Mouse (Mus musculus): ENCODE data around the gene Gh.

Gh gene

DNA sequence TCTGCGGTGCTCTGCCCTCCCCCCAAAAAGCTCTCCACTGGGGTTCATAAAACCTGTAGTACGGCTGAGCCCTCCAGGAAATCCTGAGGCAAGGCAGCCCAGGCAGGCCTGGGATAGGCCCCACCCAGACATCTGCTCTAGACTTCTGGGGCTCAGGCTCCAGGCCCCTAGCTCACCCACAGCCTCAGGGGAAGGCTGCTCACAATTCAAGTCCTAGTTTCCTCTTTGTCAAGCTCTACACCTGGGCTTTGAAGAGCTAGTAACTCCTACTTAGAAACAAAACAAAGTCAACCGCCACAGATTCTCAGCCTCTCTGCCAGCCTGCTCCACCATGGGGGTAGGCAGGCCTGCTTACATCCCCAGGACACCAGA is 32.6 kb downstream of the Gh start:
- no peak for DNase-seq (ENCODE audit: low spot score in 2 of 2)

DNA sequence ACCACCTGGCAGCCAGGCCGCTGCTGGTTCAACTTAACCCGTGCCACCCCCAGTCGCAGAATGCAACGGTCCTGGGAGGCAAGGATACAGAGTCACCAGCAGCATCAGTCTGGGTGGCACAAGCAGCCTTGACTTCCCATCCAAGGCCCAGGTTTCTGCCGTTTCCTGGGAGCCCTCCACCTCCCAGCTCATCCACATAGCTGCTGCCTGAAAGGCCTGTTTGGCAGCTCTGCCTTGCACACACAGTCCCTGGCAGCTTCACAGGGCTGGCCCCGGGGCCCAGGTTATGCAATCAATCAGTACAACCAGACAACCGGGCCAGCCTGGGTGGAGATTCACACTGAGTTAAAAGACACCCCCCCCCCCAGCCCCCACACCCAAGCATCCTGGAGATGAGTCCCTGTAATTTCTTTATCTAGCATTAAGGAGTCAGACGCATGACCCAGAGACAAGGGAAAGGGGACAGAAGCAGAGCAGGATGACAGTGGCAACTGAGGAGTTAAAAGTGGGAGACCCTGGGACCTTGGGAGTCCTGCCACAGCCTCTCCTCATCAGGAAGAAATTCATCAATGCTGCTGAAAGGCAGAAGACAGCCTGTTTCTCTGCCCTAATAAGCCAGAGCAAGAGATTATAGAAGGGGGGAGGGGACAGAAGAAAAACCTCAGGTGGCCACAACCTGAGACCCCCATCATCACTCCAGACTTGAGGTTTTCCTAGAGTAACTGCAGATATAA is 33.2 kb downstream of the Gh start:
- no peak for DNase-seq (ENCODE audit: low spot score in 2 of 2)

DNA sequence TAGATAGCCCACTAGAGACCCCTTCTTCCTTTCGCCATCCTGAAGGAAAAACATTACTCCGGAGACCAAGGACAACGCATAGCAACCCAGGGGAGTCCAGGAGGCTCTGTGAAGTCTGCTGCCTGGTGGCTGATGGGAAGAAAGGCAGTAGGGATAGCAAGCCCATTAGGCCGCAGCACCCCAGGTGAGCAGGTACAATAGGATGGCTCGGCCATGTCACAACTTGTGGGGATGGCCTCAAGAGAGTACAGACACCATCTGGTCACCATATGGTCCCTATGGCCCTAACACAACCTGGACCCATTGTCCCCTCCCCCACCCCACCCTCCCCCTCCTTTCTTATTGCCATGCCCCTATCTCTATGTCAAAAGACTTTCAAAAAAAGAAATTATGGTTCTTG is 33.8 kb downstream of the Gh start:
- DNase-seq (ENCODE audit: low spot score in 2 of 2) = no peak

DNA sequence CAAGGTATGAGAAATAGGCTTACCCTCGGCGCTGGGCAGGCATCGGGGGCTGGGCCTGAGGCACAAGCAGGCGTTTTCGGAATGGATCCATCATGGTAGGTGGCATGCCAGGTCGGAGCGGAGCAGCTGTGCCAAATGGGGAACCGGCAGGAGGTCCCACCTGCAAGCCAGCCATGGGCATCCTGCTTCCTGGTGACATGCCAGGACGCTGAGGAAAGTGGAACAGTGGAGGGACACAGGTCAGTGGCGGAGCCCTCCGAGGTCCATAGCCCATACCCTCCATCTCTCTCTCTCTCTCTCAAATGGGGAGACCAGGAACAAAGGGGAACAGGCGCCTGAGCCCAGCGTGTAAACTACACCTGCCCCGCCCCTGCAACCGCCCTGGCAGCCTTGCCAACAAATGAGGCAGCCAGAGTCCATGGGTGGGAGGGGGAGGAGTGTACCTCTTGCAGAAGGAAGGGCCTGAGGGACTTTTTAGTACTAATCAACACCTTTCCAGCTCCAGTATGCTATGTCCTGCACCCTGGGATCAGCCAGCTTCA is 34.3 kb downstream of the Gh start:
- no peak for DNase-seq (ENCODE audit: low spot score in 2 of 2)

DNA sequence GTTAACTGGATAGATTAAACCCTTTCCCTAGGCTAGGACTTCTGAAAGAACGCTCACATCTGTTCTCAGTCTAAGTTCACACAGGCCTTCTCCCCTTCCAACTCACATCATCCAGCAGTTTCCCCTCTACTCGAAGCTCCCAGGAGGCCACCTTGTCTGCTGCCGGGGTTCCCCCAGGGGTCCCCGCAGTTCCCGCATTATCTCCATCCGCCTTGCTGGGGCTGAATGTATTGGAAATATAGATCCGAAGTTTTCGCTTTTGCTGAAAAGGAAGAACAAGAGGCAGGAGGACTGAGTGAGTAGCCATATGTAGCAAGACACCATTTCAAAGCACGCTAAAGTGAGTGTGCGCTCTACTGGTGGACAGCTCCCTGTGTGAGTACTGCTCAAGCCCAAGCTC is 35.2 kb downstream of the Gh start:
- DNase-seq (ENCODE audit: low spot score in 2 of 2) = no peak

DNA sequence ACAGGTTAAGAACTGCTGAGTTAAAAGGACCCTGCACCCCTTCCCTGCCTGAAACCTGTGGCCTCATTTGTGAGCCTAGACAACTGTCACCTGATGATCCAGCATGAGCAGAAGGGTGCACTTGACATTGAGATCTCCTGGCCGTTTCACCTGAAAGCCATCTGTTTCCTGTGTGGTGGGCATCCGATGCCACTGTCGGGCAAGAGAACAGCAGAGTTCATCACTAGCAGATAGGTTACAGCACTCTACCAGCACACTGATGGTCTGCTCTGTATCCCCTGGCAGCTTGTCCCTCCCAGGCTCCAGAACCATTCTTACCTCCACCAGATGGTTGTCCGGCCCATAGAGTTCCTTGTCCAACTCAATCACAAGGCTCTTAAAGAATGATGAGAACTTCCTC is 36.1 kb downstream of the Gh start:
- DNase-seq (ENCODE audit: low spot score in 2 of 2) = no peak

DNA sequence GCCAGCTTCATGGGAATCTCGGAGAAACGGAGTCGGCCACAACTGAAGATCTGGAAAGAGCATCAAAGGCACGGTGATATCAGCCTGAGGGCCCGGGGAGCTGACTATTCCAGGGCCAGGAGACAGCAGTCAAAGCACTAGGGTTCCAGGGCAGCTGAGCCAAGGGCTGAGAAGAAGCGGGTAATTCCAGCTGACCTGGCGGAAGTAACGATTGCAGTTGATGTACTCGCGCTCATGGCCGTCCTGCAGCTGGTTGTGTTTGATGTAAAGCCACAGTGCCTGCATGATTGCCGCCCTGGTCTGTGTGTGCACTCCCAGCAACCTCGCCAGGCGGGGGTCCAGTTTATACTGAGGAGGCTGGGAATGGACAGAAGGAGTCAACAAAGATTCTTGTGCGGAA is 36.7 kb downstream of the Gh start:
- no peak for DNase-seq (ENCODE audit: low spot score in 2 of 2)

DNA sequence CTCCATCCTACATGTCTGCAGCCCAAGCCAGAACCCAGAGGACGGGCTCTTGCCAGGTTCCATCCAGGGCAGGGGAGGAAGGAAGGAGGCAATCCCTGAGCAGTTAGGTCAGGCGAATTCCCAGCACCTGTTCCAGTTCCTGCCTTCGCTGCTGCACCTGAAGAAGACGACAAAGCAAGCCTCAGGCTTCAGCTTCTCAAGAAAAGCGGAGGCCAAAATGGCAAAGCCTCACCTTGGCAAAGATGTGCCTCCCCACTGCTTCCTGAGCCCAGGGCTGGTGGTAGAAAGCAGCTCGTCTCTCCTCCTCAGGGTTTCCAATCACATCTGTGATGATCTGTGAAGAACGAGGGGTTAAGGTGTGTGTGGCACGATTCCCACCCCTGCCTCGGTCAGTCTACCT is 37.7 kb downstream of the Gh start:
- DNase-seq (ENCODE audit: low spot score in 2 of 2) = no peak

DNA sequence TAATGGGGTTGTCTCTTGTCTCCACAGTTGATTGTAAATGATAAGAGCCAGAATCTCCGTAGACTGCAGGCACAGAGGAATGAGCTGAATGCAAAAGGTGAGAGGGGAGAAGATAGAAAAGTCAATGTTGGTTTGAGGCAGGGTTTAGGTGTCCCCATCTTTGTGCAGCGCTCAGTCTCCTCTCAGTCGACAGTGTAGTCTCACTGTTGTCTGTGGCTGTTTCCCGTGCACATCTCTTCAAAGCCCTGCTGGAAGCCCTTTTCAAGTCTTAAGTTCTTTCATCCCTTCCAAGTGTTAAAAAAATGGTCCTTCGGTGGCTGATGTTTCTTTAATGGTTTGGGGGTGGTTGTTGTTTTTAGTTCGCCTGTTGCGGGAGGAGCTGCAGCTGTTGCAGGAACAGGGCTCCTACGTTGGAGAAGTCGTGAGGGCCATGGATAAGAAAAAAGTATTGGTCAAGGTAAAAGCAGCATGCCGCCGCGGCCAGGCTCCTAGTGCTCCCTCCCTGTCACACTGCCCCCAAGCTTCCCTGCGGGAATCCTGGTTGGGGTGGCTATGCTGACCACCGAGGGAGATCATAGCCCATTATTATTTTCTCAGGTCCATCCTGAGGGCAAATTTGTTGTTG is 40.7 kb downstream of the Gh start:
- DNase-seq (ENCODE audit: low spot score in 2 of 2) = no peak

DNA sequence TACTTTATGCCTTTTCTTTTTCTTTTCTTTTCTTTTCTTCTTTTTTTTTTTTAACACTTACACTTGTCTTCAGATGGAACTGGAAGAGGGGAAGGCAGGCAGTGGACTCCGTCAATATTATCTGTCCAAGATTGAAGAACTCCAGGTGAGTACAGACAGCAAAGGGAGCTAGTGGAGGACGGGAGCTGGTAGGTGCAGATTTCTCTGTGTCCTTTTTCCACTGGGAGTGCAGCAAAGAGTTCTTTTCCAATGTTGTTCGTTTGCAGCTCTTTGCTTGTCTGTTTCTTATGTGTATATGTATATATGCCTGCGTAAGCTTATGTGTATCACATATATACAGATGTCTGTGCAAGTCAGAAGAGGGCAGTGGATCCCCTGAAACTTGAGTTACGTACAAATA is 44.9 kb downstream of the Gh start:
- DNase-seq (ENCODE audit: low spot score in 2 of 2) = no peak

DNA sequence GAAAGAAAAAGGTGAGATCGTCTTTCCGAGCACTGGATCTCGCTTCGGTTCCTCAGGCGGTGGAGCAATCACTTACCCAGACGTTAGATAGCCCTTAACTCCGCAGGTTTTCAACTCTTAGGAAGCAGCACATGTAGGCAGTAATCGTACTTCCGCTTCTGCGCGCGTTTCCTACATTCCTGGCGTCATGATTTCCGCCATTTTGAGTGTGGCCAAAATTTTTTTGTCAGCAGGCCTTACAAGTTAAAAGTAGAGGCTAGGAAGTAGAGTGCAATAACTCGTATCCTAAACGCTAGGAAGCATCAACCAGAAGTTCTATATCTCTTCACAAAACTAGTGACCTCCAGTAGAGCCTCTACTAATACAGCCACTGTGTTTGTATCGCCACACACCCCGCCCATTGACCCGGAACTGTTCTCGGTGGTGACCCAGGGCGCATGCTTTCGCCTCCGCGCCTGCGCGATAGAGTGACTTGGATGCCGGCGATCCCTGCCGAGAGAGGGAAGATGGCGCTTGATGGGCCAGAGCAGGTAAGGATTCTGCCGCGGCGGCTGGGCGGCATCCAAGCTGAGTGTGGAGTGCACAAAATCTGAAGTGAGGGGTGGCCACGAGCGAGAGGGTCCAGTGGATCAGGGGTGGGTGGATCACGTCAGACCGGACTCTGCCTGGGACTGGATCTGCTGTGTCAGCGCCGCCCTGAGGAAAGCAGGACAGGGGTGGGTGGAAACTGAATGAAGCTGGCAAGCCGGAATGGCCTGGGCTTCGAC is 45.8 kb downstream of the Gh start, which contains the start of the genes Ftsj3 and Psmc5:
Ftsj3 (minus strand) TSS at position 395 of the 767 bp plus-strand sequence.
Psmc5 (plus strand) TSS at position 470 of the 767 bp plus-strand sequence.
- peak; percentile 96 to 98 for DNase-seq (ENCODE audit: low spot score in 2 of 2)

DNA sequence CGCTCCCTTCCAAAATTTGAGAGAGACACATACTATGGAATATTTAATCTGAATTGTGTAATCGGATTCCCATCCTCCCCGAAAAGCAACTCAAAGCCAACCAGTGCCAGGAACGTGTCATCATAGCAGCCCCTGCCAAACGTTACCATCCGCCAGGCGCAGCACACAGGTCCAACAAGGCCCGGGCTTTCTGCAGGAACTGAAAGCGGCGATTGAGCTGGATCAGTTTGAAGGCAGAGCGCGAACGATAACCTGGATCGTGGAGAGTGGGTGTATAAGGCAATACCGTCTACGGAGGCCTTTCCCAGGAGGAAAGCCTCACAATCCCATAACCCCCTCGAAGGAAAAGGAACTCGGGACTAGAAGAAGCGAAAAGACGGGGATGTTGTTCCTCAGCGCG is 46.5 kb downstream of the Gh start:
- no peak for DNase-seq (ENCODE audit: low spot score in 2 of 2)

DNA sequence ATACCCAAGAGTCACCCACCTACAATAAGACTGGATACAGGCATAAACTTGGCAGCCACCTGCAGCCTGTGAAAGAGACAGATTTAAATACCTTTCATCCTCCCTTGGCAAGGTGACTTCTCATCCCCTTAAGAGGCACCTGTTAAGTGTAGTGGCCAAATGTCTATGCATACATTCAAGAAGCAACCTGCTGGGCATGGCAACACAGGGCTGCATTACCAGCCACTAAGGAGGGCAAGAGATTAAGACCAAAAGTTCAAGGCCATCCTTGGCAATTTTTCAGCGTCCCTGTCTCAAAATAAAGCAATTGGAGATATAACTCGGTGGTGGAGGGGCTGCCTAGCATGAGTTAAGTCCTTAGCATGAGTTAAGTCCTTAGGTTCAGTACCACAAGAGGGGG is 46.9 kb downstream of the Gh start:
- DNase-seq (ENCODE audit: low spot score in 2 of 2) = no peak
